Mouse (Mus musculus) lung, embryonic 15.5 days (tissue): Measurements from ENCODE around the gene Cacna2d3. TPM values are rescaled to one million over a fixed set of nuclear protein-coding genes. Genes with fewer than 3 reads are reported as not detected.

Experiments used
- ATAC-seq: fragments of 200-750 bp; cut with Nextera tagmentation; 2 replicates; pipeline ENCODE4 v1.8.0; 2017; ENCODE audit warnings: moderate number of reproducible peaks, borderline replicate concordance; ENCODE audit not compliant: low FRiP score, low TSS enrichment; ENCODE audit errors: extremely low read depth
- H3K27ac ChIP-seq: fragments of 300-500 bp; sonication (generic); 2 replicates; pipeline ENCODE4 v1.5.1; 2015; ENCODE audit warnings: moderate library complexity, mild to moderate bottlenecking, inconsistent platforms
- H3K27me3 ChIP-seq: fragments of 300-500 bp; sonication (generic); 2 replicates; pipeline ENCODE4 v1.6.1; 2015; ENCODE audit warnings: inconsistent platforms
- H3K36me3 ChIP-seq: fragments of 300-500 bp; sonication (generic); 2 replicates; pipeline ENCODE4 v1.6.1; 2015; ENCODE audit warnings: inconsistent platforms
- H3K4me1 ChIP-seq: fragments of 300-500 bp; sonication (generic); 2 replicates; pipeline ENCODE4 v1.6.1; 2015; ENCODE audit warnings: inconsistent platforms
- H3K4me2 ChIP-seq: fragments of 300-500 bp; sonication (generic); 2 replicates; pipeline ENCODE4 v1.6.1; 2015; ENCODE audit warnings: inconsistent platforms, mild to moderate bottlenecking, moderate library complexity
- H3K4me3 ChIP-seq: fragments of 300-500 bp; sonication (generic); 2 replicates; pipeline ENCODE4 v1.5.1; 2015; ENCODE audit warnings: mild to moderate bottlenecking, inconsistent platforms
- H3K9ac ChIP-seq: fragments of 300-500 bp; sonication (generic); 2 replicates; pipeline ENCODE4 v1.6.1; 2015; ENCODE audit warnings: inconsistent platforms
- H3K9me3 ChIP-seq: fragments of 300-500 bp; sonication (generic); 2 replicates; pipeline ENCODE4 v1.6.1; 2016; ENCODE audit warnings: inconsistent platforms
- WGBS: fragments of 180-500 bp; shearing (Covaris S2); methylation state at CpG from one replicate; pipeline ENCODE4 v1.1.7; 2015; 5-methylcytosine and 5-hydroxymethylcytosine counted together
- polyA plus RNA-seq: library from polyadenylated mRNA; unstranded; fragments of >200 nt; fragmentation: Nextera tagmentation; extraction: Ambion mirVana; gene quantifications from 2 replicates; pipeline ENCODE4 v1.2.1, GENCODE M21; 2015

Cacna2d3 gene
- polyA plus RNA-seq, 1 experiment from 2014 or later = 0.57 TPM

DNA sequence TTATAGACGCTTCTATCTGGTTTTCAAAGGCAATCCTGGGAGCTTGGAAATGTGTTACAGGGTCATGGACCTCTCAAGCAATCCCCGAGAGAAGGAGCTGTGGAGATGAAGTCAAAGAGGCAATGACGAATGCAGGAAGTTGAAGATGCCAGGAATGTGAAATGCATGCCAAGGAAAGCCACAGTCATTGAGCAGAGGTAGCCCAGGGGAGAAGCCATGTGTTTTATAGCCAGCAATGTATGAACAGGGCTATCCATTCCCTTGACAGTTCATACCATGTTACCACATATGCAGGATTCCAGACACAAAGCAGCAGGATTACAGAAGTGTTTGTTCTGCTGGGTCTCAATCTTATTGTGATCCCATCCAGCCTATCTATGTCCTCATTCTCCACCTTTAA is 359.2 kb downstream of the Cacna2d3 start:
- Histone ChIP-seq H3K27me3 (no peaks in the 10 kb centered on the region), H3K9ac (no peak overlapping the region), H3K4me1 (no peaks in the 10 kb centered on the region), H3K27ac (no peak overlapping the region), H3K4me3 (no peak overlapping the region), H3K9me3 (no peaks in the 10 kb centered on the region), H3K36me3 (no peaks in the 10 kb centered on the region), H3K4me2 (no peak overlapping the region)
- 39% methylated on average over 3 of the region's 3 CpGs for WGBS
- no peak for ATAC-seq

DNA sequence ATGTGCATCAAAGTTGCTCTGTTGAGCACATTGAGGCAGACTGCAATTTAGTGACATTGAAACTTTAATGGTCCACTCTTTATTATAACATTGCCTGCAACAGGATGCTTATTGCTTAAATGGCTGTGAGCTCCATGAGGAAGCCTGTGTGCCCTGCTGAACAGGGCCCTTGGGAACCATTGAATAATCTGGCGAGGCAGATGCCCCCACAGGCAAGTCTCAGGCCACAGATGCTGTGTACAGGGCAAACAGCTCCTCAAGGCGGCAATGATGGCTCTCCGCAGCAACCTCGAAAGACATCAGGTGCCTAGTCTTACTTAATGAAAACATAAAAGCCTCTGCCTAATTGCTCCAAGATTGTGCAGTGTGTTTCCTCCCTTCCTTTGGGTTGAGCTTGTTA is 371.0 kb downstream of the Cacna2d3 start:
- H3K27me3 ChIP-seq = no peaks in the 10 kb centered on the region
- no peak for ATAC-seq
- H3K36me3 ChIP-seq = no peaks in the 10 kb centered on the region
- no peaks in the 10 kb centered on the region for H3K4me1 ChIP-seq
- H3K27ac ChIP-seq = no peak overlapping the region
- WGBS = 78% methylated on average over 4 of the region's 4 CpGs
- H3K9me3 ChIP-seq = no peaks in the 10 kb centered on the region
- no peak overlapping the region for H3K4me3 ChIP-seq
- no peak overlapping the region for H3K4me2 ChIP-seq
- H3K9ac ChIP-seq = no peak overlapping the region

DNA sequence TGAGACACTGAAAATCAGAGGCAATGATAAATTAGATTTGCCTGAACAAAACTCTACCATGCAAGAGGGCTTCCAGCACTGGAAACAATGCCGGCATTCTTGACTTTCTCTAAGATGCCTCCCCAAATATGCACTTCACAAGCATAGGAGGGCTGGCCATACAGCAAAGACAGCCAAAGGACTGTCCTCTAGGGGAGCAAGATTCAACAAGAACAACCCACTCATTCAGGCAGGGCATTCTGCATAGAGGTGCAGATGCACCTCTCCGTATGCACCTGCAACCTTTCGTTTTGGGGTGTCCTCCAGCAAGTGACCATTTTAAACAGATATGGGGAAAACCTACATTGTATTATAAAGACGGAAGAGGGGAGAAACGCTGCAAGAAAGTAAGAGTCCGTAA is 380.1 kb downstream of the Cacna2d3 start:
- Histone ChIP-seq H3K27me3 (no peaks in the 10 kb centered on the region), H3K27ac (no peak overlapping the region), H3K9ac (no peak overlapping the region), H3K4me1 (no peaks in the 10 kb centered on the region), H3K4me2 (no peak overlapping the region), H3K9me3 (no peaks in the 10 kb centered on the region), H3K4me3 (no peak overlapping the region), H3K36me3 (no peaks in the 10 kb centered on the region)
- WGBS = 83% methylated on average over 6 of the region's 6 CpGs
- ATAC-seq = no peak

DNA sequence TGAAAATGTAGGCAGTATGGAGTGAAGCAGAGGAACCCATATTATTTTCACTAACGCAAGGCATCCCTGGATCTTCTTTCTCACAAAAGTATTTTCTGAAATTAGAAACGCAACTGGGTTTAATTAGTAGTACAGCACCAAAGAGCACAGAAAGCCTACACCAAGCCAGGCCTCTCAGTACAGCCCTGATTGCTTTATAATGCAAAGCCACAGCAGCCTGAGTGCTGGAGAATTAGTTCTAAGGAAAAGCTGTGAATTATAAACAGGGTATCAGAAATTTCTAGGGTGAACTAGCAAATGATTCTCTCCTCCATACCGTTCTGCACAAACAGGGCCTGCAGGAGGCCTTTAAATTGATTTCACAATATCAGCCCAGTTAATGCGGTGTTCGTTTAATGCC is 380.9 kb downstream of the Cacna2d3 start:
- Histone ChIP-seq H3K9ac (no peak overlapping the region), H3K4me2 (no peak overlapping the region), H3K4me1 (no peaks in the 10 kb centered on the region), H3K27ac (no peak overlapping the region), H3K9me3 (no peaks in the 10 kb centered on the region), H3K36me3 (no peaks in the 10 kb centered on the region), H3K4me3 (no peak overlapping the region), H3K27me3 (no peaks in the 10 kb centered on the region)
- no peak for ATAC-seq
- 80% methylated on average over 5 of the region's 5 CpGs for WGBS

DNA sequence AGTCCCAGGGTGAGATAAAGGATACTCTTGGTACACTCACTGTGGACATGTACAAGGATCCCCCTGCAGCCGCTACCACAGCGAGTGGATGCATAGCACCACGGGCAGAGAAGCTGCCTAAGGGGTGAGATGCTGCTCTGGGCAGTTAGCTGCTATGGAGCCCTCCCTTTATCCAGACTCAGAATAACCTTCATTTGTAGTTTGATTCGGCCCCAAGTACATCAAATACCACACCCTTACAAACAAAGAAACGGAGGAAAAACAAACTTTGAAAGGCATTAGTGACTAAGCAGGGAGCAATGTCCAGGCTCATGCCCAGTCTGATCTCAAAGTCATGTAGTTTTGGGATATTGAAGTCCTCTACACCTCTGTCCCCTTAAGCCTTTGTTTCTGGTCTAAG is 386.8 kb downstream of the Cacna2d3 start:
- Histone ChIP-seq H3K36me3 (no peaks in the 10 kb centered on the region), H3K4me2 (no peak overlapping the region), H3K4me3 (no peak overlapping the region), H3K27me3 (no peaks in the 10 kb centered on the region), H3K27ac (no peak overlapping the region), H3K9me3 (no peaks in the 10 kb centered on the region), H3K9ac (no peak overlapping the region), H3K4me1 (no peaks in the 10 kb centered on the region)
- ATAC-seq = no peak
- 72% methylated on average over 5 of the region's 5 CpGs for WGBS

DNA sequence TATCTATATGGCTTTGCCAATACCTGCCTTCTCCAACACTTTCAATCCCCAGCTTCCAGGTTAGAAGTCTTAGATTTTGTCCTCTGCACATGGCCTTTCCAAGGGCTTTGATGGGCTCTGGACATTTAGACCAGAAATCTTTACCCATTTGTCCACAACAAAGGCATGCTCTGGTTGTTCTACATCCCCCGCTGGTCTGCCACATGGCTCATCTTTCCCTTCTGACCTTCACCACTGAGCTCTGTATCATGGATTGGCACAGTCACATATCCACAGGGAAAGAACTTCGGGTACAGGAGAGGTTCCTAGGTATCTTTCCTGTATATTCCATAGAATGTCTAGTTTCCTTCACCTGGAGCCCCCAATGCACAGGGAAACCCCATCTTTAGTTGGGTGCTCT is 387.4 kb downstream of the Cacna2d3 start:
- Histone ChIP-seq H3K36me3 (no peaks in the 10 kb centered on the region), H3K27me3 (no peaks in the 10 kb centered on the region), H3K9ac (no peak overlapping the region), H3K4me3 (no peak overlapping the region), H3K9me3 (no peaks in the 10 kb centered on the region), H3K4me1 (no peaks in the 10 kb centered on the region), H3K27ac (no peak overlapping the region), H3K4me2 (no peak overlapping the region)
- no peak for ATAC-seq
- WGBS = 78% methylated on average over 2 of the region's 2 CpGs

DNA sequence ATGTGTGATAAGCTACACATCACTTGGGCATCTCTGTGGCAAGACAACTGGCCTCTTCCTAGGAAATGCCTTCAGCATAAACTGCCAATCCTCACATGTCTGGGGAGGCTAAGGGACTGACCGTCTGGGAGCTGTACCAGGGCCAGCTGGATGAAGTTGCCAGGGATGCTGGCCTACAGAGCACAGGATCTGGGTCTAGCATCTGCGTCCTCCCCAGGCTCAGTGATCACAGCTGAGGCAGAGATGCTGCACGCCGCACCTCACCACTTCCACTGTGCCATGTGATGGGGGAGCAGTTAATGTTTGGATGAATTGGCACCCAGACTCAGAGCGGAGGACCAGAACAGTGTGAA is 397.3 kb downstream of the Cacna2d3 start:
- no peaks in the 10 kb centered on the region for H3K9me3 ChIP-seq
- no peak overlapping the region for H3K9ac ChIP-seq
- H3K36me3 ChIP-seq = no peaks in the 10 kb centered on the region
- no peak for ATAC-seq
- WGBS = 89% methylated on average over 5 of the region's 5 CpGs
- no peaks in the 10 kb centered on the region for H3K27me3 ChIP-seq
- H3K27ac ChIP-seq = no peak overlapping the region
- no peaks in the 10 kb centered on the region for H3K4me1 ChIP-seq
- H3K4me2 ChIP-seq = no peak overlapping the region
- no peak overlapping the region for H3K4me3 ChIP-seq

DNA sequence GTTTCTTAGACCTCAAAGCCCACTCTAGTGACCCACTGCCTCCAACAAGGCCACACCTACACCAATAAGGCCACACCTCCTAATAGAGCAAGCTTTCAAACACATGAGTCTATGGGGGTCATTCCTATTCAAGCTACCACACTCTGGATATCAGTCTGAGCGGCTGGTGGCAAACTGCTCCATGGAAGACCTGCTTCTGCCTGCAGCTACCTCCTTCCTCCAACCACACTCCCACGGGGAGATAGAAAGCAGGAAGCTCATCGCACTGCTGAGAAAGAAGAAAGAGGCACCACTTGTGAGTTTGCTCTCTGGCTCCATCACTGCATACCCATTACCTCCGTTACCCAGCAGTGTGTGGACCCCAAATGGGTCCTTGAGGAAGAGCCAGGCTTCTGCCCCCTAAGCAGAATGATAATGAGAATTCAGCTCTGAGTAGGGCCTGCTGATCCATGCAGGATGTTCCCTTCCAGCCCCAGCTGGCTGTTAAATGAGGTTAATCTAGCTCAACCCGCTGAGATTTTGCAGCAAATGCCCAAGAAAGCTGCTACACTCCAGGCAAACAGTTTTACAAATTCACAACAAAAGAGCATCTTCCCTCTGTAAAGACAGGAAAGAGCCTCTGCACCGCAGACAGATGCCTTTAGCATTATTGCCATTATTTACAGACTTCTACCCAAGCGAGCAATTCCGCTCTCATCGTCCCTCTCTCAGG is 397.8 kb downstream of the Cacna2d3 start:
- 77% methylated on average over 9 of the region's 9 CpGs for WGBS
- H3K4me1 ChIP-seq = no peaks in the 10 kb centered on the region
- no peaks in the 10 kb centered on the region for H3K36me3 ChIP-seq
- H3K27ac ChIP-seq = no peak overlapping the region
- no peak for ATAC-seq
- no peak overlapping the region for H3K4me2 ChIP-seq
- no peaks in the 10 kb centered on the region for H3K27me3 ChIP-seq
- no peak overlapping the region for H3K4me3 ChIP-seq
- no peaks in the 10 kb centered on the region for H3K9me3 ChIP-seq
- H3K9ac ChIP-seq = no peak overlapping the region

DNA sequence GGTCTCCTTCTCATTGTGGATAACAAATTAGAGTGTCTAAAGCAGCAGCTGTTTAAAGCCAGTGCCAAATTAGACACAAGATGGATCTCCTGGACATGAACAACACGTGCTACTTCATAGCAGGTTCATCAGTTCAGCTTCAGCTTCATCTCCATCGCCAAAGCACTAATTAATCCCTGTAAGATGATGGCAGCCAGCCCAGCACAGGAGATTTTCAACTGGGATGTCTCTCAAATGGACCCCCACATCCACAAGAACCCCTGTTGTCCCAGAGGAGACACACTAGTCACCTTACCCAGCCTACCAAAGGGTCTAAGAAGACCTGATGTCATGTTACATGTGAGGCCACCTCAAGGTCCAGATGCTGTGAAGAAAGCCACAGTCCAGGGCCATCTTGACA is 408.2 kb downstream of the Cacna2d3 start:
- H3K36me3 ChIP-seq = no peaks in the 10 kb centered on the region
- H3K4me3 ChIP-seq = no peak overlapping the region
- H3K4me1 ChIP-seq = no peaks in the 10 kb centered on the region
- no peak overlapping the region for H3K9ac ChIP-seq
- H3K9me3 ChIP-seq = no peaks in the 10 kb centered on the region
- ATAC-seq = no peak
- no peak overlapping the region for H3K4me2 ChIP-seq
- no peak overlapping the region for H3K27ac ChIP-seq
- WGBS = 62% methylated on average over 2 of the region's 2 CpGs
- no peaks in the 10 kb centered on the region for H3K27me3 ChIP-seq

DNA sequence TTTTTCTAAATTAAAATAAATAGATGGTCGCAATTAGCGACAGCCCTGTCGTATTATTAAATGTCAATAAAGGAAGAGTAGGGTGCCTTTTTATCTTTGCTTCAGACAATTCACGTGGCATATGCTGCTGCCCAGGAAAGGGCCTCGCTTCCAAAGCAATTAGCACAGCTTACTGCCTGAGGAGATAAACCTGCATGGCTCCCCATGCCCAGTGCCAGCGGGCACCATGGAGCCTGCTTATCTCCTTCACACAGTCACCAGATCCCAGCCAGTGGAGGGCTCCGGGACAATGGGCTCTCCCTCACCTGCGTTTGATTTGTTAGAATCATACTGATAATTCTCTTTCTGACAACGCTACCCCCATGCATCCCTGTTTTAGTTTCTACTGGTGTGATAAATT is 416.0 kb downstream of the Cacna2d3 start:
- Histone ChIP-seq H3K27me3 (no peaks in the 10 kb centered on the region), H3K4me3 (no peak overlapping the region), H3K4me2 (no peak overlapping the region), H3K36me3 (no peaks in the 10 kb centered on the region), H3K9ac (no peak overlapping the region), H3K9me3 (no peaks in the 10 kb centered on the region), H3K27ac (no peak overlapping the region), H3K4me1 (no peaks in the 10 kb centered on the region)
- no peak for ATAC-seq
- 76% methylated on average over 9 of the region's 9 CpGs for WGBS

DNA sequence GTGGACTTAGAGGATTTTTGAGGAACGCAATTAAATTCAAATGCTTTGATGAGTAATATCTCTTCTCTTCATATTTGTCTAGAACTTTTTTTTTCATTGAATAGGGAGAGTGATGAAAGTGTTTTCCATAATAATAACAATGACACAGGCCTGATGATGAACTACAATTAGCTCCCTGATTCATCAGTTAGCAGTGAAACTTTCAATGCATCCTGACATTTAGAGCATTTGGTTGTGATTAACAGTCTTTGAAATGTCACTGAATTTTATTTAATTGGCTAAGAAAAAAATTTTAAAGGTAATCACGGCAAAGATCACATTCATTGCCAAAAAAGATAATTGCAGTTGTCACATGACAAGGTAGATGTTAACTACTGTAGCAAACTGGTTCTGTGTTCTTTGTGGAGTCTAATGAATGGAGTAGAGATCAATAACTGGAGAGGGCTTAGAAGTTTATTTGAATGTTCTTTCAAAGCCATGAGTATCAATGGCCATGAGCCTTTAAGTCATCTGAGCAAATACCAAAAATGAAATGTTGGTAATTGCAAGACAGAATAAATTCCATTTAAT is 425.4 kb downstream of the Cacna2d3 start:
- WGBS = 75% methylated on average over 2 of the region's 2 CpGs
- no peak overlapping the region for H3K9ac ChIP-seq
- no peaks in the 10 kb centered on the region for H3K9me3 ChIP-seq
- no peak overlapping the region for H3K27ac ChIP-seq
- no peaks in the 10 kb centered on the region for H3K4me1 ChIP-seq
- no peaks in the 10 kb centered on the region for H3K27me3 ChIP-seq
- H3K36me3 ChIP-seq = no peaks in the 10 kb centered on the region
- no peak for ATAC-seq
- no peak overlapping the region for H3K4me3 ChIP-seq
- H3K4me2 ChIP-seq = no peak overlapping the region

DNA sequence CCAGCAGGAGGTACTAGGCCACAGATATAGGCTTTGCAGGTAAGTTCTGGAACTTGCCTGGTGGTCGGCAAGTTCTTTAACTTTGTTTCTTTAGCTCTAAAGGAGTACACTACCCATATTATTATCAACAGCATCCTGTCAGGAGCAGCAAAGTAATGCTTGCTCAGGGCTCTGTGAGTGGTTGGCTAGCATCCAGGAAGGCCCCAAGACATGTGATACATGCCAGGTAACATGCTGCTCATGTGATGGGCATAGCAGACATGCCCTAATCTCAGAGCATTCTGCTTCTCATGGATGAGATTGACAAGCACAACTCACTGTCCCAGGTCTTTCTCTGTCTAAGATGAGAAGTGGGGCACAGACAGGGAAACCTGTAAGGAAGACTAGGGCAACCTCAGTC is 442.8 kb downstream of the Cacna2d3 start:
- no peak overlapping the region for H3K9ac ChIP-seq
- no peak for ATAC-seq

DNA sequence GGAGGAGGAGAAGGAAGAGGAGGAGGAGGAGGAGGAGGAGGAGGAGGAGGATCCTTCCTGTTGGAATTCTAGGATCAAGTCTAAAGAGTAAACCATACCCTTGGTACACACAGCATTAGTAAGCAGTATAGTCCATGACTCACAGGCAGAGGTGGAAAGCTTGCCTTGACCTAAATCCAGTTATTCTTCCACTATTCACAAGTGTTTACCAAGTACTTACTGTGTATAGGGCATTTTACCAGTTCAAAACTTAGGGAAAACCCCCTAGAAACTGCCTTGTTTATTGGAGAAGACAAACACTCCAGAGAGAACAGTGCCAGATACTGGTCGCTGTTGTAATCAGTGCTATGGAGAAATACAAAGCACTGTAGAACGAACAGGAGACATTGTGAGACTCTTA is 443.3 kb downstream of the Cacna2d3 start:
- no peaks in the 10 kb centered on the region for H3K27me3 ChIP-seq
- H3K4me3 ChIP-seq = no peak overlapping the region
- no peak for ATAC-seq
- H3K27ac ChIP-seq = no peak overlapping the region
- WGBS = 65% methylated on average over 2 of the region's 2 CpGs
- no peak overlapping the region for H3K4me2 ChIP-seq
- H3K36me3 ChIP-seq = no peaks in the 10 kb centered on the region
- no peaks in the 10 kb centered on the region for H3K9me3 ChIP-seq
- H3K9ac ChIP-seq = no peak overlapping the region
- no peaks in the 10 kb centered on the region for H3K4me1 ChIP-seq

More for the DNA sequence above, 442.8 kb downstream of the Cacna2d3 start:
- Histone ChIP-seq H3K4me2 (no peak overlapping the region), H3K27me3 (no peaks in the 10 kb centered on the region), H3K4me1 (no peaks in the 10 kb centered on the region), H3K27ac (no peak overlapping the region), H3K4me3 (no peak overlapping the region), H3K36me3 (no peaks in the 10 kb centered on the region), H3K9me3 (no peaks in the 10 kb centered on the region)
- 81% methylated on average over 1 of the region's 1 CpGs for WGBS
